Mouse (Mus musculus) layer of hippocampus, adult 9-10 months (tissue): ENCODE results near the gene Tle6.
A peak's percentile ranks its signal among the peaks of the same experiment; 100 is the strongest.

ENCODE experiments used
- DNase-seq: peaks from one replicate; pipeline ENCODE4 v3.0.0; 2022; ENCODE audit warnings: low spot score

Gene Tle6

DNA sequence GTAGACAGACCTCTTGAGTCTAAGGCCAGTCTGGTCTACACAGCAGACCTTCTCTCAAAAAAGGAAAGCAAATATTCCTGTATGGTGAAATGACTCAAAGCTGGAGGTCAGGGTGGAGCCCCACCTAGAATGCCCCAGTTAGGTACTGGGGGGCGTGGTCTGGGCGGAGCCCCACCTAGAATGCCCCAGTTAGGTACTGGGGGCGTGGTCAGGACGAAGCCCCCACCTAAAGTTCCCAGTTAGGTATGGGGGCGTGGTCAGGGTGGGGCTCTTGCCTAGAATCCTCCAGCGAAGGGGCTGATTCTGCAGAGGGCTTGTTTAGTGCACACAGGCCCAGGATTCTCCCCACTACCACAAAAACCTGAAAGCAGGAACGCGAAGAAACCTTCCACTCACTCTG lies 22.6 kb upstream of the Tle6 start:
- DNase-seq = no peak

DNA sequence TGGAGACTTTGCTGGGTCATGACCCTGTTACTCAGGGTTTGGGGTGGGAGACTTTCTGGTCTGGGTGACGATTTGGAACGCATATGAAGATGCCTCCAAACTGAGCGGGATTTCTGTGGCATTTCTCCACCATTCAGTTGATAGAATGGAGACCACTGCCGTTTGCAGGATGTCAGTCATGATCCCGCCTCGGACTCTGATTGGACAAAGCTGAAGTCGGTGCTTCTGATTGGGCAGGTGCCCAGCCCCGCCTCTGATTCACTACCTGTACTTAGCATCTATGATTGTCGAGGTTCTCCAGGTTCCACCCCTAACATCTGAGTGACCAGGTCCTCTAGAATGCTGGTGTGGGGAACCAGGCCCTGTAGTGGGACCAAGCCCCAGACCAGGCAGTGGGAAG lies 19.9 kb upstream of the Tle6 start:
- DNase-seq = no peak

DNA sequence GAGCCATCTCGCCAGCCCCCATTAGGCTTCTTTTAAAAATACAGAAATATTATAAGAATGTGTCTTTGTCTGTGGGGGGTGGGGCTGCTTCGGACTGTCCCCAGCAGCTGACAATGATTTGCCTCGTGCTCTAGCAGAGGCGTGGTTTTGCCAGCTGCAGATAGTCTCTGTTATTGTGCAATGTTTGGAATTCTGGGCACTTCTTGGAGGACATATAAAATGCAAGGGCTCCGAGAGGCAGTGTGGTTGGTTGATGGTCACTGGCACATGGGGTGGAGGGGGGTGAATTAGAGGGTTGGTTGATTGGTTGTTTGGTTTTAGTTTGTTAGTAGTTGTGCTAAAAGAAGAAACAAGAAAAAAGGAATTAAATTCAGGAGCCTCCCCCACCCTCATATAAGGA lies 19.1 kb upstream of the Tle6 start:
- no peak for DNase-seq

DNA sequence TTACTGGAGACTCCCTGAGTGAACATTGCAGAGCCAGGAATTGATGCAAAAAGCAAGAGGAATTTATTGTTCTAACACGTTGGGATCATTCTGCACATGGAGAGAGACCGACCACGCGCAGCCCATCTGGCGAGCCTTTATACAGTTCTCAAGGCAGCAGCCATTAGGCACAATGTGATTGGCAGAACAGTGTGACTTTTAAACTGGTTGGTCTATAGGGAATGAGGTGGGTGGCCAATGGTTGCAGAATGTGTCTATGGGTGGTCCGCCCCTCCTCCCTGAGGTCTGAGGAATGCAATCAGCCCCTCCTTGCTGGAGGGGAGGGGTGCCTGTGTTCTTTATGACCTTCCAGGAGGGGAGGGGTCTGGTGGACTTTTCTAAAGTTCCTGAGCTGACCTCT lies 14.6 kb upstream of the Tle6 start:
- DNase-seq = no peak

DNA sequence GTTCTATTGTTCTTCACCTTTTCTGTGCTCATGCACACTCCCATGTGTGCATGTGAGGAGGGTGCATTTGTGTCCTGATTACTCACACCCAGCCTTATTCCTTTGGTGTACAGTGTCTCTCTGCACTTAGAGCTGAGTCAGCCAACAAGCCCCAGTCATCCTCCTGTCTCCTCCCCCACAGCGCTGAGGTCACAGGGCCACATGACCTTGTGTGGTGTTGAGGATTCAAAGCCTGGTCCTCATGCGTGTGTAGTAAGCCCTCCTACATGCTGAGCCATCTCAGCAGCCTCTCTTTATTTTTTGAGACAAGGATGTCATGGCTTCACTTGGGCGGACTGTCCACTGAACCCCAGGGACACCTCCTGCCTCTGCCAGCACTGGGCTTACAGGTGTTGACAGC lies 11.9 kb upstream of the Tle6 start:
- no peak for DNase-seq

DNA sequence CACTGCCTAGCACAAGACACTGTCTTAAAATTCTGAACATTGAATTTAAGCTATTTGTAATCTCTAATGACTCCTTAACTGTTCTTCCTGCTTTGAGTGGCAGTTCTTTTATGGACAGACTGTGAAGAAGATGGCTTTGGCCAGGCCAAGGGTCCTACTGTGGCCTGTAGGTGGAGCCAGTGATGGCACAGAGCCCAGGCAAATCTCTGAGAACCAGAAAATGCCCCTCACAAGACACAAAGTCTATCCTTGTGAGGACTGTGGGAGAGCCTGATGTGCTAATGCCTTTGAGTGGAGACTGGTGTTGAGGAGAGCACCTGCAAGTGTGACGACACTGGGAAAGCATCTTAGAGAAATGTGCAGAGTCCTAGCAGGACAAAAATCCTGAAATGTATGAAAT lies 7.4 kb upstream of the Tle6 start:
- no peak for DNase-seq

DNA sequence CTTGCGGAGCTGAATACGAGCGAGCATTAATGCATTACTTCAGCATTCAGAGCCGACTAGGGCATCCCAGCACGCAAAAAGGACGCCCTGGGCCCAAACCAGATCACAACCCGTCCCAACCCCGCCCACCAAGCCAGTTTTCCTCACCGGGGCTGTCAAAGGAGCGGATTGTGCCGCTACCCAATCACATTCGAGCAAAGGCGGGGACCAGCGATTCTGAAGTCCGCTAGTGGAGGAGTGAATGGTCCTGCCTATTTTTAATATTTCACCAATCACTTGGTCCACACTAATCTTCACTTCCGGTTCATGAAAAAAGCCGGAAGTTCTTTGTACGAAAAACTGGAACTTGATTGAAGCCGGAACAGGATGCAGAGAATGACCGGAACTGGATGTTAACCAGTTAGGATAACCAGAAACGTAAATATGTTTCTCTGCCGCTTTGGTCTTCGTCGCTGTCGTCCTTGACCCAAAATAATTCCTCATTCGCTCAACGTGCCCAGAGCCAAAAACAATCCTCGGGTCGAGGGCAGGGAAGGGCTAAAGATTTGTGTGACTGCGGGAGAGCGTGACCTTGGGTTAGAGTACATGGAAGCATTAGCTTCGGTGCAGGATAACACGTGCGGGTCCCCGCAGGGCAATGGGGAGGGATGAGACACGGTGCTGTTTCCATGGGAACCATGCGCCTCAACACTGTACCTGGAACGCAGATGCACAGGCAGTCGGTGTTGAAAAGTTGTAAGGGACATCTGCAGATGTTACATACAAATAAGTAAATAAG lies 5.3 kb upstream of the Tle6 start, which contains the start of gene BC025920:
Gene BC025920, plus strand, starts transcription at position 297 of the 778 bp plus-strand sequence.
- DNase-seq = peak; percentile 96

DNA sequence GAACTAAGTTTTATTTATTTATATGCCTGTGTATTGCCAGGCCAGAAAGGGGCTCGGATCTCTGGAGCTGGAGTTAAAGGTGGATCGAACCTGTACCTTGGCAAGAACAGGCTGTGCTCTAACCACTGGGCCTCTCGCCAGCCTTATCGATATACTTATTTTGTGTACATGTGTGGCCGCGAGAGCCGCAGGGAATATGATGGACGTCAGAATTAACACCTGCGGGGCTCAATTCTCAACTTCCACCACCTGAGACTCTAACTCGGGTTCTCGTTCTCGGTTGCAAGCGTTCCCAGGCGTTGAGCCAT lies 4.7 kb upstream of the Tle6 start:
- no peak for DNase-seq

DNA sequence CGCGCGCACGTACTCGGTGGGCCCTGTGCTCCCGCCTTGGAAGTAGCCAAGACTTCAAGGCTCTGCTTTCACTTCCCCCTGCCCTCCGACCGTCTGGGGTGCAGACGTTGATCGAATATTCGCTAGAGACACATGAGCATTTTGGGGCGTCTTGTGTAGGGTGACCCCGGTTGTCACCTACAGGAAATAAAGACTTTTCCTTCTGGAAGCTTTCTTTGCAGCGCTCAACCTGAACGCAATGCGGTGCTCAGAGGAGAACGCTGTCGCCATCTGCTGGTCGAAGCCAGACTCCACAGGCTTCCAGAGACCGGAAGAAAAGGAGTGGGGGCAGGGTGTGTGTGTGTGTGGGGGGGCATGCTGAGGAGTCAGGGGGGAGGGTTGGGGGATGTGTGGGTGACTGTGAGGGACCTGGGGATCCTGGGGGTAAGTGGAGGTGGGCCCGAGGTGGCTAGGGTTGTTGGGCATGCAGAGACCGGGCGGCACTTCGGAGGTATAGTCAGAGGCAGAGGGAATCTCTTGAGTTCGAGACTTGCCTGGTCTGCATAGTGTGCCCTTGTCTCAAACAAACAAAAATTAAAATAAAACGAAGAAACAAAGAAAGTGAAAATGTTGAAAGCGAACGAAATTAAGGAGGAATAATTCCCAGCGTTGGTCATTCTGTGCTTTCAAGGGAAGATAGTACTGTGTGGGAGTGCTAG lies 4.2 kb upstream of the Tle6 start:
- no peak for DNase-seq

DNA sequence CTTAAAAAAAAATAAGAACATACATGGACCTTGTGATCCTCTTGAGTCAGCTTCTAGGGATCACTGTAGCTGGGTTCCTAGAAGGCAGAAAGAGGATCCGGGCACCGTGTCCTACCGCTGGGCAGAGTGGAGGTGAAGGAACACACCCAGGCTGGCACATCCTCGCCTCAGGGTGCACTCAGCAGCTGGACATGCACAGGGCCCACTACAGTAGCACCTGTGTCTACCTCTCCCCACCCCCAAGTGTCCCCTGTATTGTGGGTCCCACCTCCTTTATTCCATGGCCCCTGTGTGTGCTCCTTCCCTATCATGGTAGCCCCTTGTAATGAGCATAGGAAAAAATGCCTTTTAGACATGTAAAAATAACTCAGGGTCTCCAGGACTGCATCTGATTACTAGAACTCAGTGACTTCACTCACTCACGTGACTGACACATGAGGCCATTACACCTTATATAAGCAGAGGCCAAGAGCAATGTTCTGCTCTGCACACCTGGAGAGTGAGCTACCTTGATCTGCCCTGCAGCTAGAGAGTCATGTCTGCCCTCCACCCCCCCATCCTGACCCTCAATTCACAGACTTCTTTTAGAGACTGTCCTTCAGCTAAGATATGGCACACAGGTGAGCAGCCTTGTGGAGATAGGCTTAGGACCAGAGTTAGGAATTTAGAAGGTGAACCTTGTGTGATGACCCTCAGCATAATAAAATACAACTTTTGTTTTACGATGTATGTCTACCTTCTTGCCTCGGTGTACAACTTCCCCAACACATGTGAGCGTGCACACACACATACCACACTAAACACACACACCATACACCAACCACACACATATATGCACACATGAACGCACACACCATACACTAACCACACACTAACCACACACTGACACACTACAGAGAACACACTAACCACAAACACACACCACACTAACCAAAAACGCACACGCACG lies 3.4 kb upstream of the Tle6 start:
- DNase-seq = no peak

DNA sequence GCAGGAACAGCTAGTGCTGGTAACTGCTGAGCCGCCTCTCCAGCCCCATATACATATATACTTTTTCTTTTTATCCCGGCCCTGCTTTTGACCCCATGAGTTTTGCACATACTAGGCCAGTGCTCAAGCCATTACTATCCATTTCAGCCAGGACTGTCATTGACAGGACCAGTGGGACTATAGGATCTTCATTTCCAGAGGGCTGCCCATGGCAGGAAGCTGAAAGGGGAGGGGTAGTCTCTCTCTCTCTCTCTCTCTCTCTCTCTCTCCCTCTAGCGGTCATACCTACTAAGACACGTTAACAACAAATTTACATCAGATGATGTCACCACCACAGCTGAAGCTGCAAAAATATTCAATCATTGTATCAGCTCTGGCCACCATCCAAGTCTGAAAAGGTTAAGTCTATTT lies 1.9 kb upstream of the Tle6 start:
- DNase-seq = no peak

DNA sequence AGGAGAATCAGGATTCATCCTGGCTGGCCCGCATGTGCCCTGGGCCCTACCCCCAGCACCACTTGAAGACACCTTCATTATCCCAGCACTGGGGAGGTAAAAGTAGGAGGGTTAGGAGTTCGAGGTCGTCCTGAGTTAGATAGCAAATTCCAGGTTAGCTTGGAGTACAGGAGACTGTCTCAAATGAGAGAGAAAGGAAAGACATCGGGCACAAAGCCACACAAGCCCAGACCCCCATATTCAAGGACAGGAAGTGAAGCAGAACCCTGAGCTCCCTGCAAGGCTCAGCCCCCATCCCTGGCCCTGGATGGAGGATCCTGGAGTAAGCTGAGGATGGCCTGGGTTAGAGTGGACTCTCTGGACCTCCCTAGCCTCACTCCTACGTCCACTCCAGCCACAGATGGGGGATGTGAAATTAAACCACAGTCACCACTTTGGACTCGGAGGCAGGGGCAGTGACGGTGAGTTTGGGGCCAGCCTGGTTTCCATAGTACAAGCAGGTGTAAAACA lies 578 bp upstream of the Tle6 start:
- DNase-seq = no peak

DNA sequence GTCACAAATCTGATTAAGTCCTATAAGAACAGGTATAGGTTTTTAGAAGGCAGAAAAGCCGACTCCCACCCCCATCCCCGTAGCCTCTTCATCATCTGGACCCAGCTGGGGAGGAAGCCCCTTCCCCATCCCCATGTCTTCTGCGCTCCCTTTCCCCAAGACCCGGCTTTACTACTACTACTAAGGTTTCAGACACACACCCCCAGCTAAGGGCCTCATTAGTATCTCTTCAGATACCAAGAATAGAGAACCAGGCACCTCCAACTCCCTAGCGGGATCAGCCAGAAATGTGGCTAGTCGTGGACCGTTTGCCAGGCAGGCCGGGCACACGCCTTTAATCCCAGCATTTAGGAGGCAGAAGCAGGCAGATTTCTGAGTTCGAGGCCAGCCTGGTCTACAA lies 777 bp downstream of the Tle6 start:
- DNase-seq = no peak

DNA sequence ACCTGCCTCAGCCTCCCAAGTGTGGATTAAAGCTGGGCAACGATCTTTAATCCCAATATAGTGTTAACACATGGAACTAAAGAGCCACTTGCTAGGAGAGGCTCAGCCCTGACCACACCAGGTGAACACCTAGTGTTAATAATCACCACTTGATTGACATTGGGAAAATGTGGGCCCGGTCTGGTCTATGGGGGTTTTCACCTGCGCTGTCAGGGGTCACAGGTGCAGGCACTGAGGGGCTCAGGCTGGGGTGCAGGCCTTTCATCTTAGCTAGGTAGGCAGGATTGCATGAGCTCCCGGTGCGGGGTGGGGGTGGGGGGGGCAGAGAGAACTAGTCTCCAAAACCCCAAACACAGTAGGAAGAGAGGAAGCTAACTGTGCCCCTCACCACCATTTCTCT lies 1.2 kb downstream of the Tle6 start:
- no peak for DNase-seq

DNA sequence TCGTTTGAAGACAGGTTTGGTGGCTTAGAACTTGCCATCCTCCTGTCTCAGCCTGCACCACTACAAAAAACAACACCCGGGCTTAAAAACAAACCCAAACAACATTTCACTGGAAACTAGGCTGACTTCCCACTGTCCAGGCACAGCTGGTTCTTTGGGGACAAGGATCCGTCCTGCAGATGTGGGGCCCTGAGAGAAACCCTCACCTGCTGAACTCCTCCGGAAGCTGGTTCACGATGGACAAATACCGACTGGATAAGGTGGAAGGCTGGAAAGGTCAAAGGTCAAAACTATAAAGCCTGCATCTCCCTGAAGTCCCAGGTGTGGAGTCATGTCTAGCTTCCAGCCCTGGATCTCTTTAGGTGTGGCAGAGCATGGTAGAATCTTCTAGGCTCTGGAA lies 2.0 kb downstream of the Tle6 start:
- no peak for DNase-seq

DNA sequence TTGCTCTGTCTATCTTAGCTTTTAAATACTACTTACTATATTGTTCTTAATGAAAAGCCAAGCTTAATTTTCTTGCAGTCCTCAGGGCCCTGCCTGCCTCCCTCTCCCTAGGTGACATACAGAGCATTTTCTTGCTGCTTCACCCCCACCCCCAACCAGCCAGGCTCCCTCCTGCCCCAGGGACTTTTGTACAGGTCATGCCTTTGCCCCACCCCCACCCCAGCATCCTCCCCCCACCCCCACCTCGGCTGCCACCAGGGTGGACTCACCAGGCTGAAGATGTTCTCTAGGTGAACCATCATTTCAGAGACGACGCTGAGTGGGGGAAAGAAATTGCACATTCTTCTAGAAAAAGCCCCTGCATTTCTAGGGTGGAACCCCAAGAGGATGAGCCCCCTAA lies 2.5 kb downstream of the Tle6 start:
- DNase-seq = no peak

DNA sequence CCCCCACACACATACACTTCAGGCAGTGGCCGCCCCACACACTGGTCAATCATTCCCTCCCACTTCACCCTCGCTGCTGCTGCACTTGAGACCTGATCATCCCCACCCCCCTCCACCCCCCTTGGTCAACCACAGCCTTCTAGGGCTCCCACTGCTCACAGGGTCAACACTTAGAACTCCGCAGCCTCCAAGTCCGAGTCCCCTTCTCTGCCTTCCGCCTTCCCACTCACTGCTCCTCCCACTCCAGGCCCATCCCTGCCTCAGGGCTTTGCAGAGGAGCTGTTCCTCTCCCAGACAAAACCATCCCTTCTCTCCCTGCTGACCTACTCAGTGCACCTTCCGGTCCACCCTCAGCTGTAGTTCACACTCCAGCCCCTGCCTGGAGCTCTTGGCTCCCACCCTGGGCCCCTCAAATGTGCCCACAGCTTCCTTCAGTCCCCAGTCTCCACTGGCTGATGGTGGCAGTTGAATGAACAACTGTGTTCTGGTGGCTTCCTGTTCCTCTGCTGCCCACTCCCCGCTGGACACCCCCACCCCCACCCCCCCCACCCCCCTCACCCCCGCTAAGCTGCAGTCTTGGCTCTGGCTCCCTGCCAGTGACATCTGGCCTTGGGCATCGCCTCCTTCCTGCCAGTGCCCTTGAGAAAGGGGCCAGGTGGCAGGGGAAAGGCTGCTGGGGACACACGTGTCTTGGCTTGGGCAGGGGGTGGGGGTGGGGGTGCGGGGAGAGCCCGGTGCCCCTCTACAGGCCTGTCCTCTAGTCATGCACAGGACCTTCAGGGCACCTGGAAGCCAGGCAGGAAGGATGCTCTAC lies 3.5 kb downstream of the Tle6 start:
- no peak for DNase-seq

DNA sequence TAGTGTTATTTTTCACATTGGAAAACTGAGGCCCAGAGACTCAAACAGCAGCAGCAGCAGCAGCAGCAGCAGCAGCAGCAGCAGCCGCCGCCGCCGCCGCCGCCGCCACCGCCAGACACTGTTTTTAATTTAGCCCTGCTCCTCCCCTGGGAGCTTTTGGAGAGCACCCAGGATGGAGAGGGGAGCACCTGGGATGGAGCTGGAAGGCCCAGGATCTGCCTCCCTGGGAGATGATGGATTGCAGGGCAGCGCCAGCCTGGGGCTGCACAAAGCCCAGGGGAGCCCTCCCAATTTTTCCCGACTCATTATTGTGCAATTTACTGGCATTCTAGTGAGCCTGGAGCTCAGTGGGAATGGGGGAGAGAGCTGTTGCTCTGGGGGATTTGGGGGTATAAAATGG lies 4.3 kb downstream of the Tle6 start:
- no peak for DNase-seq

DNA sequence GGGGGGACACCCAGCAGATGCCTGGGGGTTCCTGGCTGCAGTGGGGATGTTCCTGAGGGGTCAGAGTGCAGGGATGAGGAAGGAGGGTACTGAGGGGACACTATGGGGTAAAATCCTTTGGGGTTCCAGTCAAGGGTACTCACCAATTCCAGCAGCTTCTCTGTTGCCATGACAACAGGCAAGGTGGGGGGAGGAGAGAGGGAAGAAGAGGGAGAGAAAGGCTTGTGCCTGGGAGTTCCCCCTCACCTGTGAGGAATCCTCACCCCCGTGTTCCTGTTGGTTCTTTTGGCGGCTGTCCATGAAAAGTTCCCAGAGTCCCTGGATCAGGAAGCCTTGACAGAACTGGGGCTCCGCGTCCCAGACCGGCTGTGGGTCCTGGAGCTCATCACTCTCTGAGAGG lies 5.3 kb downstream of the Tle6 start:
- DNase-seq = no peak

DNA sequence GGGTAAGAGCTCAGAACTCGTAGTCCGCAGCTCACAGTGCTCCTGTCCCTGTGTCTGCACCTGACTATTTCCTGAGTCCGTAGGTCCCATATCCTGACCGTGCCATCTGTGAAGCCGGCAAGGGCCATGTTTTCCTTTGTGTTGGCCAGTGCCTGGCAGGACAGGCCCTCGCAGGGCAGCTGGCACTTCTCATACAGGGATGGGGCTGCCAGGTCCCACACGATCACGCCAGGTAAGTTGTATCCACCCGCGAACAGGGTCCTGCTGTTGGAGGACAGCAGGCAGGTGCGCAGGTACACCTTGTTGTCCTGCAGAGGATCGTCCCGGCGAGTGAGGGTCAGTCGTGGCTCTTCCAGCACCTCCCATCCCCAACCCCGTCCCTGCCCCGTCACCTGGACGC lies 6.9 kb downstream of the Tle6 start:
- DNase-seq = no peak

DNA sequence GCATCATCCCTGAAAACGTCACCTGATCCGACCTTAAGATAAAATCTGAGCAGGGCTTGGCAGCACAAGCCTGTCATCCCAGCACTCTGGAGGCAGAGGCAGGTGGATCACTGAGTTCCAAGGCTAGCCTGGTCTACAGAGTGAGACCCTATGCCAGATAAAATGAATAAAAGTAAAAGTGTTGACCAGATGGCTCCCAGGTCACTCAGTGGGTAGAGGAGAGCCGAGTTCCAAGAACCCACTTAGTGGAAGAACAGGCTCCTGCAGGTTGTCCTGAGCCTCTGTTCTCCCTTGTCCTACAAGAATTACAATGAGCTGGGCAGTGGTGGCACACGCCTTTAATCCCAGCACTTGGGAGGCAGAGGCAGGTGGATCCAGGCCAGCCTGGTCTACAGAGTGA lies 7.7 kb downstream of the Tle6 start:
- DNase-seq = no peak

DNA sequence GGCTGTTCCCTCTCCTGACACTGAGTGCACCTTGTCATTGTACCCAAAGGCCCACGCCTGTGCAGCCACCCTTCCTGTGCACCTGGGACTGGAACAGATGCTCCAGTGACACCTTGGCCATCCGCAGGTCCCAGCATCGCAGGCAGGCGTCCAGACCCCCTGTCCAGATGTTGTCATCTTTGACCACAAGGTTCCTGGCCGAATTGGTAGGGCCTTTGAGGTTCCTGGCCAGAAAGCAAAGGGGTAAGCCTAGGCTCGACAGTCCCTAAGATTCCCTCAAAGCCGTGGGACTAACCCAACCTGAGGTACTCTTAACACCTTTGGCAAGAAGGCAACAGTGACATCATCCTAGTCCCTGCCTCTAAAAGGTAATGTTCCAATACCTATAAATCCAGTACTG lies 8.2 kb downstream of the Tle6 start:
- no peak for DNase-seq
